Mouse (Mus musculus): ENCODE results near the gene Dut.

Dut gene

GRCm38 (mm10) chr2:125247108-125247961, at the start of gene Dut:
Dut (plus strand) TSS chr2:125247190.
- peak; percentile 99 for DNase-seq (ENCODE audit: low read depth, low spot score)

DNA sequence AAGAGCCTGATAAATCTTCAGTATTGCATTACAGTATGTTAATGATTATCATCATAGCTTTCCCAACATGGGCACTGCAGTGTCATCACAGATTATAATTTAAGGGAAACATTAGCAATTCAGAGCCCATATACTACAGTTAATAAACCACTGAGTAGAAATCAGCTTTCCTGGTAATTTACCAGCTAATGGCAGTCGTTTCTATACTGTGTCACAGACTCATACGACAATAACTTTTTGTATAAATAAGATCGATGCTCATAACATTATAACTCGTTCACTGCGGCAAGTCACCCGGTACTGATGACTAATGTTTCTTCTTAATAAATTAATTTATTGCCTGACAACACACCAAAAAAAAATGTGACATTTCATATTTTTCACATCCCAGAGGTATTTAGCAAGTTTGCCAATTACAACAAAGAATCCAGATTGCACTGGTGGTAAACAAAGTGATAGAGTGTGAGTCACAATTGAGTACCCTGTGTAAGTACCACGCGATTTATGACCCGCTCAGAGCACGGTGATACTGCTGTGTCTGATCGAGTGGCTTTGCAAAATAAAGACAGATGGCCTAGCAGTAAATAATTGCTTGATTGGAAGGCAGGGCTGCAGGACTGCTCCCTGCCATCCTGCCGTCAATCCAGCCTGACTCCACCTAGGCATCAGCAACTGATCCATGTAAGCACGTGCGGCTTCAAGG, 37.9 kb upstream of the Dut start:
- no peak for DNase-seq (ENCODE audit: low read depth, low spot score)

DNA sequence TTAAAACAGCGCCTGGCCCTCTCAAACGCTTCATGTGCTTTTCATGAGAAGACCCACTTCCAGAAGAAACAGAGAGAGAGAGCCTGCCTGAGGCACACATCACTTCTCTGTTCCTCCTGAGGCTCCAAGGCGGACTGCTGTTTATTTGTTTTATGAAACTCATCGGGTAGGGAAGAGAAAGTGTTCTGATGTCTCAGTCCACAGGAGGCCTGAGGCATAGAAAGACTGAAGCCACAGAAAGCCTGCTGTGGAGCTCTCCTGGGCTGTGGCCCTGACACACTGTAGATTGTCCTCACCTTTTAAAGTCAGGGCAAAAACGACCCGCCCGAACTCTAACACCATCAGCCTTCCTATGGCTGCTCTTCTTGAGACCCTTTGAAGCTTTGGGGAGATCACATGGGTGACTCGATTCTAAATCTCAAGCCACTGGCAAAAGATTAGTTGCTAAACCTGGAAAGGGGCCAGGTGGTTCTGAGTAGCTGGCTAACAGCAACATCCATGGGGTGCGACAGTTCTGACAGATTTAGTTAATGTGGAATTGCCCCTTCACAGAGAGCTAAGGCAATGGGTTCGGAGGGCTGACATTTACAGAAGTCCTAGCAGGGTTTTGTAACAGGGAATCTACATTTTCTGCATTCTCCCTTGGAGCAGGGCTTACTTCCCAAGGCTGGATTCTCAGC, 35.0 kb upstream of the Dut start:
- DNase-seq (ENCODE audit: low read depth, low spot score), result no peak

- peak; percentile 81 for DNase-seq (ENCODE audit: low read depth, low spot score)
These were observed 32.4 kb upstream of the Dut start for GRCm38 (mm10) chr2:125214592-125214991.

- no peak for DNase-seq (ENCODE audit: low read depth, low spot score)
These were observed 29.7 kb upstream of the Dut start for GRCm38 (mm10) chr2:125217286-125217685.

DNA sequence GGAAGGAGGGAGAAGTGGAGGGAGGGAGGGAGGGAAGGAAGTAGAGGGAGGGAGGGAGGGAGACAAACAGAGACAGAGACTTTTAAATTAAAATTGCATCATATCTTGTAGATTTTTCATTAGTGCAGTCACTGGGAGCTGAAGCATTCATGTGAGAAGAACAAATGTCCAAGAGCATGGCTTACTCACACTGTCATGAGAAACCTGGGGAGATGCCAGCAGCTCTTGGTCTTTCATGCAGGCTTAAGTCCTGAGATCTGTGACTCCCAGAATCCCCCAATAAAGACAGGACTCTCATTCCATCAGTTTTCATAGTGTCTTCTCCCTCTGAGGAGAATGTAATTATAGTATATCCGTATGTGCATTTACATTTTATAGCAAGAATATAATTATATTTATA, 28.4 kb upstream of the Dut start:
- DNase-seq (ENCODE audit: low read depth, low spot score), result no peak

- DNase-seq (ENCODE audit: low read depth, low spot score), result no peak
These were observed 27.7 kb upstream of the Dut start for GRCm38 (mm10) chr2:125219268-125219667.

DNA sequence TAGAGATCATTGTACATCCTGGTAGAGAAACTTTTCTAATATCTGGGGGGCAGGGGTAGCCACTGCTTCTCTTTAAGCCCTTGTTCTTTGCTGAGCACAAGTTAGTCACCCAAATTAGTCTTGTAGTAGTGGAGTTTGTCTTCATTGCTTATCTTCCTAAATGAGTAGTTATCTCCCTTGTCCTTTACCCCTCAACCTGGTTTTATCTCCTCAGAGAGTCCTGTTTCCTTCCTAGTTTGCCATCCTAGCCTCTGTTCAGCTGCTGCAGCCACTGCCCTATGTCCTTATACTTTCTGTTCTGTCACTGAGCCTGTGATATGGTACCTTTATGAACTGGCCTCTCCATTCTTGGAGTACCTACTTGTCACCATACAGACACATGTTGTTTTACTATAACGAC, 25.3 kb upstream of the Dut start:
- DNase-seq (ENCODE audit: low read depth, low spot score), result no peak

DNA sequence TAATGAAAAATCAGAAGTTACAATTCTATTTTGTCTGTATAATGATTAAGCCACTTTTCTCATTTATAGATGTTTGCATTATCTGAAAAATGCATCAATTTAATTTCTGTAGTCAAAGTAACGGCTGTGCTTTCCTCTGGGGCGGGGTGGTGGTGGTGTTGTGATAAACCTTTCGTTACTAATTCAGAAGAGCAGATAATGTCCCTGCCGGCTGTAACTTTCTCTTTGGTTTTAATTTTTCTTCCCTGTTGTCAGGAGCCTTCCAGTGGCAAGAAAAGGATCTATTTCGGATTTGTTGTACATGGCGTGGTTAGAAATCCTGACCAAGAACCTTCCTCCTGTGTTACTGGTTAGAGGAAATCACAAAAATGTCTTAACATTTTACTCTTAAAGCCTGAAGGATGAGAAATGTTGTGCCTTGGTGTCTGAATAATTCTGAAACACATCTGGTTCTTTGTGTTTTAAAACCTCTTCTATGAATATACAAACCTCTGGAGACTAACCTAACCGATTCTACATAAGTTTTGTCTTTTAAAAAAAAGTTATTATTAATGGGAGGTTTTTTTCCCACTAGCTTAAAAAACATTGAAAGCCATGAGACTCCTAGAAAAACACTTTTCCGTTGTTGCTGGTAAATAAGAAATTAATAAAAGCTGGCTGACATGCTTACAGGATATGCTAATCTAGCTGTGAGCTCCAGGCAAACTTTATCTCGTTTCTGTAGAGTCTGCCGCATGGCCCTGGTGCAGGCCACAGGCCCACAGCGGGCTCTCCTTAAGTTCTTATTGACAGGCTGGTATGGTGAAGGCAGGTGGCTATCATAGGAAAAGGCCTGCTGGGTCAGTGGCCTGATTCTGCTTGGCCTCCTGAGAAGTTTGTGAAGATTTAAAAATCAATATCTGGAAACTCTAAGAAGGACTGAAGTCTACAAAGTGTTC, 18.2 kb upstream of the Dut start:
- DNase-seq (ENCODE audit: low read depth, low spot score), result no peak

DNA sequence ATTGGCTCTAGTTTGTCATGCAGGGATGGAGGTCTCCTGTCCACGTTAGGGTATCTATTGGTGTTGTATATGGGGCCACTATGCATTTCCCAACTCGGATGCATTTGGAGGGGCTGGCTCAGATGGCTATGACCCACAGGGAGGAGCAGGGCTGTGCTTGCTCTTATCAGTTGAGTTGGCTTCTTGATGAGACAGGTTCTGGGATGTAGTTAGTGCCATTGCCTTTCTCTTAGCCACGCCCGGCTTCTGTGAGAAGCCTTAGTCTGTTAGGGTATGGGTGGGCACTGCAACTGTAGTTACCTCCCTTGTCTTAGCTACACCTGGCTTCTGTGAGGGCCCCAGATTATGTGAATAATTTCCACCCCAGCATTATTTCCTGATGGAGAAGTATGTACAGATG, 14.8 kb upstream of the Dut start:
- DNase-seq (ENCODE audit: low read depth, low spot score), result no peak

DNA sequence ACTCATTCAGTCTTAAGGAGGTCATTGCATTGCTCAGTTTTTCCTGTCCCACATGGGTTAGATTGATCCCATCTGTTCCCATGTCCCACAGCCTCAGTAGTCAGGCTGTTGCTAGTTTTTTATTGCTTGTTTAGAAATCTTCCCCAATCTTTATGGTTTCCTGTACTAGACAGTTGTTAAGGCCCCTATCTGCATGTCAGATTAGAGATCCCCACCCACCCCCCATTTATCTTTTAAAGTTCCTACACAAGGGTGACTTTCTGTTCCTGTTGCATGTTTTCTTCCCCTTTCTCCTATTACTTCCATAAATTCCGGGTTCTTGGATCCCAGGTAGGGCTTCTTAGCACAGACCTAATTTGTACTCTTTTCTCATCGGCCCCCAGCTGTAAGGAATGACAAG, 13.5 kb upstream of the Dut start:
- no peak for DNase-seq (ENCODE audit: low read depth, low spot score)

- no peak for DNase-seq (ENCODE audit: low read depth, low spot score)
These were observed 12.9 kb upstream of the Dut start for GRCm38 (mm10) chr2:125234049-125234448.

DNA sequence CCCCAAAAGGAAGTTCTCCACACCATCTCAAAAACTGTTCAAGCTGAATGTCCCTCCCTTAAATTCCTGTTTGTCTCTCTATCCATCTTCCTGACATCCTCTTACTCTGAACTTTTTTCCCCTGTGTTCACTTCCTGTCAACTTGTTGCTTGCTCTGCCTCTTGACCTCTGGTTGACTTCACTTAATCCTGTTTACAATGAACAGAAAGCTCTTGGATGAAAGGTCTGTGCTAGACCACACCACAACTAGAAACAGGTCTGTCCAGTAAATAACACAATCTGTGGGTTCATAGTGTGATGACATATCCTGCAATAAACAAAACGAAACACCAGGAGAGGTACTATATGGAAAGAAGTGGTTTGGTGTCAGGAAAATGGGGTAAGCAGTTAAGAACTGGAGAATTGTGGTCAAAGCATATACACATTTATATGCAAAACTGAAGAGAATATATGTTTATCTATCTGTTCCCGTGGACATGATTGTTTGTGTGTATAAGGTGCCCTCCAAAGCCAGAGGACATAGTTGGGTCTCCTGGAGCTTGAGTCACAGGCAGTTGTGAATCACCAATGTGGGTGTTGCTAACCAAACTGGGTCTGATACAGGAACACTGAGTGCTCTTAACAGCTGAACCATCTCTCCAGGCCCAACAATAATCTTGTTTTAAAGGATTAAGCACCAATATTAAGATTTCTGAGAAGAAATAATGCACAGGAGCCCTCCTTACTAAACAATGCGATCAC, 1.3 kb upstream of the Dut start:
- peak; percentile 36 for DNase-seq (ENCODE audit: low read depth, low spot score)

GRCm38 (mm10) chr2:125246669-125247068, 321 bp upstream of the Dut start:
- no peak for DNase-seq (ENCODE audit: low read depth, low spot score)

DNA sequence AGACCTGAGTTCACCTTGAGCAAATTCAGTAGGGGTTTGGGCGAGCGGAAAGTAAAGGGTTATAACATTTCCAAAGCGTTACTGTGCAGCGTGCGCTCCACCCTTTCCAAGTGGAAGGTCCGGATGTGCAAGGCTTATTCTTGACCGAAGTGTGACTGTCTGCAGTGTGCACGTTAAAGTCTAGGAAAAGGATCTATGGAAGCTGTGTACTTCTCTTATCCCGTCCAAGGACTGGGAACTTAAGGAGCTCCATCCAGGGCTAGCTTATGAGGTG, 909 bp downstream of the Dut start:
- no peak for DNase-seq (ENCODE audit: low read depth, low spot score)

DNA sequence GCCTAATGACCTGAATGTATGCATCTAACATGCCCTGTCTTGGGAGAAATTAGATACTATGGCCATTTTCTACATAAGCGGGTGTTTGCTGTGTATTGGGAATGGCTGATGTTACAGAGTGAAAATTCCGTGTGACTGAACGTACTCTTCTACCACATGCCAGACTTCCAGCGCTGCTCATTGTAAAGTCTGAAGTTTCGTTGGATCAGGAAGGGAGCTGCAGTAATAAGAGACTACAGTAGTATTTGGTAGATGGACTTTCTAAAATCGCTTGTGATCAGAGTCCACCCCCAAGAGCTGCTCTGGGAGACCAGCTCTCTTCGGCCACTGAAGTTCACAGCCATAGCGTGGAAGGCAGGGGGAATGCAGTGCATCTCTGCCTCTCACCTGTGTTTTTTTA, 1.3 kb downstream of the Dut start:
- no peak for DNase-seq (ENCODE audit: low read depth, low spot score)

DNA sequence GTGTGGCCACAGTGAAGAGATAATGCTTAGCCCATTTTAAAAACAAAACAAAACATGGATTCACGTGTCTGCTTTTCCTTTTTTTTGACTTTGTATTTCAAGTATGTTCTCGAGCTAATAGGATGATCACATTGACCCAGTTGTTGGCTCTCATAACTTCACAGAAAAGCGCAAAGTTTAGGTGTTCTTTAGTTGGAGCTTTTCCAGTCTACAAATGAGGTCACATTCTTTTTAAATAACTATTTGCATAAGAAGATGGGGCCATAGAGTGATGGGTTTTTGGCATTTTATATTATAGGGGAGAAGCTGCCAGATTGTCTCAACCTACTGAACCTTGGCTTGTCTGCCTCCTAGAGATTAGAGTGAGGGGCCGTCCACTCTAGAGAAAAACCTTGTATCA, 2.3 kb downstream of the Dut start:
- DNase-seq (ENCODE audit: low read depth, low spot score), result no peak

- no peak for DNase-seq (ENCODE audit: low read depth, low spot score)
These were observed 2.9 kb downstream of the Dut start for GRCm38 (mm10) chr2:125249874-125250273.

- DNase-seq (ENCODE audit: low read depth, low spot score), result no peak
These were observed 4.8 kb downstream of the Dut start for GRCm38 (mm10) chr2:125251781-125252180.

- DNase-seq (ENCODE audit: low read depth, low spot score), result peak; percentile 72
These were observed 5.3 kb downstream of the Dut start for GRCm38 (mm10) chr2:125252275-125252674.

GRCm38 (mm10) chr2:125253699-125254098, 6.7 kb downstream of the Dut start:
- DNase-seq (ENCODE audit: low read depth, low spot score), result no peak

Data from brain, adult 2 months (tissue).